9 mouse cellular contexts compared by ENCODE assay signal in the genomic region with DNA sequence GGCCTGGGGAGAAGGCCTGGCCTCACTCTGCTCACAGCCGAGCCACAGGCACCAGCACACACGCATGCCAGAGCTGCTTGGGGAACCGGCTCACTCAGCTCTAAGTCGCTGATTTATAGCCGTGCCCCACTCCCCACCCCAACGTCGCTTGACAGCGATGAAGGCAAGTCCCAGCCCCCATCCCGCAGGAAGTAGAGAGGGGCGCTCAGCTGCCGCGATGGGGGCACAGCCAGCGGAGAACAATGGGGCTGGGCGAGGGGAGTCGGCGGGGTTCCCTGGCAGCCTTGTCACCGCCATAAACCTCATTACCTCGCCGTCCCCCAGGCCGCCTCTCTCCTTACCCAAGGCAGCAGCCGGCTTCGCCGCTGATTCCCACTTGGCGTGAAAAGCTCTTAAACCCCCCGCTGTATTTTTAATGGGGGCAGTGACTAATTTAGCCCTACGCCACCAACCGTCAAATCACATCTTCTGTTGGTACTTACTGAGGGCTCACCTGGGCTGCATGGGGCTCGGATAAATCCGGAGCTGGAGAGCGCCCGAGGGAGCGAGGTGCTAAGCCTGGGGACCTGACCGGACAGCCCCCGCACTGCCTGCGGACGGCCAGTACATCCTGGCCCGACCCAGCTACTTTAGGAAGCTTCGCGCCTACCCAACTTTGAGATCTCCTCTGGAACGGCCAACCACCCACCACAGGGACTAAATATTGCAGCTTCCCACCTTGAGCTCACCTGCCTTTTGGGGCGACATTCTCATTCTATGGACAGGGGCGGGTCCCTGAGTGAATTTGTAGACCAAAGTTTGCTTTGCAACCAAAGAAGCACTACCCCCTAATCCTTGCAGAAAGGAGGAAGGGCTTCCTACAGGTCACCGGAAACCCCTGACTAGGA.
A peak's percentile ranks its signal among the peaks of the same experiment; 100 is the strongest.
DNase-seq lines count a peak whose midpoint lies in the region; ATAC-seq lines count a peak whose summit lies in the region.
"Had no signal": no experiment of that assay in that cellular context is flagged by ENCODE, and none has a peak within 500 bp of the region (broad histone marks: within the 10 kb centered on the region; RNA-seq: fewer than 3 reads in every experiment).

No protein-coding gene starts in this region.

- H3K27ac ChIP-seq in lung, embryonic 15.5 days, result no peak overlapping the region
- no peak overlapping the region for H3K27ac ChIP-seq in embryonic facial prominence, embryonic 13.5 days
- peak overlapping the region; percentile 86 for H3K27ac ChIP-seq in limb, embryonic 10.5 days
- H3K27ac ChIP-seq: macrophage had no signal

- DNase-seq in lung, postnatal 14 days, result no peak
- DNase-seq in limb, embryonic 10.5 days (ENCODE audit: low spot score), result peak; percentile 79
- DNase-seq in retina, embryonic 14.5 days (ENCODE audit: low spot score), result peak; percentile 50
- DNase-seq in spleen, postnatal 14 days (ENCODE audit: low spot score in 2 of 2), result no peak
- DNase-seq in cerebellum, adult 9-10 months, result no peak
- no peak for DNase-seq in heart, adult 11 months

- peak; percentile 3; the same call in 1 of the 2 replicates for ATAC-seq in lung, embryonic 15.5 days (ENCODE audit: borderline replicate concordance, extremely low read depth, low FRiP score, low TSS enrichment)
- ATAC-seq in embryonic facial prominence, embryonic 13.5 days (ENCODE audit: insufficient number of reproducible peaks, insufficient read depth, low FRiP score, low TSS enrichment, low read depth), result no peak

- WGBS in lung, embryonic 15.5 days, result 3% methylated on average over 43 of the region's 43 CpGs
- WGBS in embryonic facial prominence, embryonic 13.5 days, result 3% methylated on average over 43 of the region's 43 CpGs
- WGBS in limb, embryonic 10.5 days, result under 1% methylated on average over 43 of the region's 43 CpGs

- H3K9ac ChIP-seq in lung, embryonic 15.5 days, result no peak overlapping the region
- peak overlapping the region; percentile 59 for H3K9ac ChIP-seq in embryonic facial prominence, embryonic 13.5 days

- H3K27me3 ChIP-seq in lung, embryonic 15.5 days, result peaks cover 36% of the 10 kb centered on the region
- H3K27me3 ChIP-seq in embryonic facial prominence, embryonic 13.5 days, result peaks cover 48% of the 10 kb centered on the region
- peaks cover 19% of the 10 kb centered on the region for H3K27me3 ChIP-seq in limb, embryonic 10.5 days (ENCODE audit: low read depth, poor library complexity, severe bottlenecking)

- no peaks in the 10 kb centered on the region for H3K36me3 ChIP-seq in lung, embryonic 15.5 days
- 0 out of 2 replicates have a peak, but pooled peaks cover under 1% of the 10 kb centered on the region for H3K36me3 ChIP-seq in embryonic facial prominence, embryonic 13.5 days
- H3K36me3 ChIP-seq in limb, embryonic 10.5 days, result peaks cover under 1% of the 10 kb centered on the region; the same call in 1 of the 2 replicates

- H3K4me2 ChIP-seq in lung, embryonic 15.5 days, result peak overlapping the region; percentile 54
- H3K4me2 ChIP-seq in embryonic facial prominence, embryonic 13.5 days, result peak overlapping the region; percentile 62

- H3K9me3 ChIP-seq in lung, embryonic 15.5 days, result no peaks in the 10 kb centered on the region
- no peaks in the 10 kb centered on the region for H3K9me3 ChIP-seq in embryonic facial prominence, embryonic 13.5 days
- no peaks in the 10 kb centered on the region for H3K9me3 ChIP-seq in limb, embryonic 10.5 days (replicated peaks)

- H3K4me3 ChIP-seq in lung, embryonic 15.5 days, result peak overlapping the region; percentile 23
- H3K4me3 ChIP-seq in embryonic facial prominence, embryonic 13.5 days, result peak overlapping the region; percentile 31
- H3K4me3 ChIP-seq in limb, embryonic 10.5 days, result peak overlapping the region; percentile 49

- peaks cover 44% of the 10 kb centered on the region for H3K4me1 ChIP-seq in lung, embryonic 15.5 days
- H3K4me1 ChIP-seq in embryonic facial prominence, embryonic 13.5 days, result peaks cover 47% of the 10 kb centered on the region
- H3K4me1 ChIP-seq in limb, embryonic 10.5 days, result peaks cover 72% of the 10 kb centered on the region

Comparison
In these comparisons a context has a peak if more than half of its experiments do, and no peak if none do; other contexts are left out.
1. DNase-seq: peak in limb, embryonic 10.5 days (single experiment) and retina, embryonic 14.5 days (single experiment); none in lung, postnatal 14 days (single experiment), spleen, postnatal 14 days (0 of 2), cerebellum, adult 9-10 months (single experiment) and heart, adult 11 months (single experiment).
2. Peak in every context shown above with its lines, with median percentiles within 50 percentile points of each other: H3K4me3 ChIP-seq.